Mouse (Mus musculus): ENCODE measurements around the gene Tfrc.
"Not testable (repeated sequence)": the region's sequence is repeated elsewhere in the genome, so short reads cannot be mapped to it uniquely, and the experiment has no call there.

Tfrc gene

DNA sequence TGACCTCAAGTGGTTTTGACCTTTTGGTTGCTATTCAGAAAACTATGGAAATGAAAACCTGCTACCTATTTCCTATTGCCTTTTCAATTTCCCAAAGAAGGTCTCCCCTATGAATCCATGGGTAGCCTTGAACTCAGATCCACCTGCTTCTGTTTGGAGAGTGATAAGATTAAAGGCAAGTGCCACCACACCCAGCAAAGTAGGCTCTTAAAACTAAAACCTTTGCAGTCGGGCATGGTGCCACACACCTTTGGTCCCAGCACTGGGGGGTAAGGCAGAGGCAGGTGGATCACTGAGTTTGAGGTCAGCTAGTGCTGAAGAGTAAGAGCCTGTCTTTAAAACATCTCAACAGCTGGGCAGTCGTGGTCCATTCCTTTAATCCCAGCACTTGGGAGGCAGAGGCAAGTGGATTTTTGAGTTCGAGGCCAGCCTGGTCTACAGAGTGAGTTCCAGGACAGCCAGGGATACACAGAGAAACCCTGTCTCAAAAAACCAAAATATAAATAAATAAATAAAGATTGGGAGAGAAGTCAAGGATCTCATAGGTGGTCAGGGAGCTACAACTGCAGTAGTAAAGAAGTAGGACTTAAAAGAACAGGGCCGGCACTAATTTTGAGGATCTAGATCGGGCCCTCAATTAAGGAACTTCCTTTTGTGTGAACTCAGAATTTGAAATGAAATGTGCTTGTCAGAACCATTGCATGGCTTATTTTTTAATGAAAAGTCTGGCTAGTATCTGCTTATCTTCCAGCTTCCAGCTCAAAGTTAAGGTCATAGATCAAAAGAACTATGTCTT, 1.9 kb downstream of the Tfrc start:
- peak in 1 of 2 experiments; percentile 50 for DNase-seq (ENCODE audit: inconsistent age in 2 of 2, low spot score in 1 of 2)

- no peak for DNase-seq (ENCODE audit: inconsistent age in 2 of 2, low spot score in 1 of 2)
Measured at GRCm38 (mm10) chr16:32612052-32612451, 3.3 kb downstream of the Tfrc start.

DNA sequence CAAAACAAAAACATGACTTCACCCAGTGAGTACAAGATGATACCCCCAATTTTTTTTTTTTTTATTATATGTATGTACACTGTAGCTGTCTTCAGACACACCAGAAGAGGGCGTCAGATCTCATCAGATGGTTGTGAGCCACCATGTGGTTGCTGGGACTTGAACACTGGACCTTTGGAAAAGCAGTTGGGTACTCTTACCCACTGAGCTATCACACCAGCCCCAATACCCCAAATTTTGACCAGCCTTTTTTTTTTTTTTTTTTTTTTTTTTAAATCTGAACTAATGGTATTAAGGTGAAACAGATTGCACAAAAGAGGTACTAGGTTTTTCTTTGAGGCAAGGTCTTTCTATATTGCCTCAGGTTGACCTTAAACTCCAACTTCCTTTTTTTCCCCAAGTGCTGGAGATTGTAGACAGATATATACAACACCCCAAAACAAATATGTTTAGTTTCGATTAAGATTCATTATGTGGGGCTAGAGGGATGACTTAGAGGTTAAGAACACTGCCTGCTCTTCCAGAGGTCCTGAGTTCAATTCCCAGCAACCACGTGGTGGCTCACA, 4.6 kb downstream of the Tfrc start:
- DNase-seq (ENCODE audit: inconsistent age in 2 of 2, low spot score in 1 of 2): no peak

- no peak for DNase-seq (ENCODE audit: inconsistent age in 2 of 2, low spot score in 1 of 2)
Measured at GRCm38 (mm10) chr16:32614047-32614446, 5.3 kb downstream of the Tfrc start.

DNA sequence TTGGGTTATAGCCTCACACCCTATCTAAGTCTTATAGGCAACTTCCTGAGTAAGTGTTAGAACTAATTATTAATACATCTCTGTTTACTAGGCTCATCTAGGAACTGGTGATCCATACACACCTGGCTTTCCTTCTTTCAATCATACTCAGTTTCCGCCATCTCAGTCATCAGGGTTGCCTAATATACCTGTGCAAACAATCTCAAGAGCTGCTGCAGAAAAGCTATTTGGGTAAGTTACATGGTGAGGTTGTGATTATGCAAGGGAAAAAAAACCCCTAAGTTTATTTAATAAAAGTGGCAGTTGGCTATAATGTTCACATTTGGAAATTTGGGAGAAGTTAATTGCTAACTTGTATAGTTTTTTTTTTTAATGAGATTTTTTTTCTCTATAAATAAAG, 10.2 kb downstream of the Tfrc start:
- DNase-seq (ENCODE audit: inconsistent age in 2 of 2, low spot score in 1 of 2): no peak

DNA sequence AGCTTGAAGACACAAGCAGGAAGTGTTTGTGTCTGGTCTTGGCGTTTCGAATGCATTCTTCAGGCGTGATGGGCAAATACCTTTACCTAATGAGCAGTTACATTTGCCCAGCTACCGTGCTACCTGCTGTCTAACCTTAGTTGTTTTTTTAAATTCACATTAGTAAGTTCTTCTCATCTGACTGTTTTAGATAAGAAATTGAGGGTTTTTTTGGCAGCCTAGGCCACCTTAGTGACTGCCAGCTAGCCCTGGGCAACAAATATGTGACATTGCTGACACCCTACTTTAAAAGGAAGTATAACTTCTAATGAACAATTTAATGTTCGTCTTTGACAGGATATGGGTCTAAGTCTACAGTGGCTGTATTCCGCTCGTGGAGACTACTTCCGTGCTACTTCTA, 19.4 kb downstream of the Tfrc start:
- no peak for DNase-seq (ENCODE audit: inconsistent age in 2 of 2, low spot score in 1 of 2)

DNA sequence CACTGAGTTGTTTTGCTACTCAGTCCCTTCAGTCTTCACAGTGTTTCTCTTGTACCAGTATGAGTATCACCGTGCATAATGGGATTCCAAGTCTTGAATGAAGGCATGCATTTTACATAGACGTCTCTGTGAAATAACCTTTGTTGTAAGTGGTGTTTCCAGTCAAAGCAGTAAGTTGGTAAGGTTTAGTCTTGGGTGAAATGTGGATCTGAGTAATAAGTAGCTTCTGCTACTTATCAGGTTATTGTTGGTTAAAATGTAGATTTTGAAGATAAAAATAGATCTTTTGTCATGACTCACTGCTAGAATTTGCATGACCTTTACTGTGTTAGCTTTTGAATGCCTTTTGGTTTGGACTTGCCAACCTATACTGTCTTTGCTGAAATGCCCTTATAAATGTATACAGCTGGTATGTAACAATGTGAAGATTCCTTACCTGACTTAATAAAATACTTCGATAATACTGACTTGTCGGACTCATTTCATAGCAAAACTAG, 23.7 kb downstream of the Tfrc start:
- DNase-seq (ENCODE audit: inconsistent age in 2 of 2, low spot score in 1 of 2): no peak

DNA sequence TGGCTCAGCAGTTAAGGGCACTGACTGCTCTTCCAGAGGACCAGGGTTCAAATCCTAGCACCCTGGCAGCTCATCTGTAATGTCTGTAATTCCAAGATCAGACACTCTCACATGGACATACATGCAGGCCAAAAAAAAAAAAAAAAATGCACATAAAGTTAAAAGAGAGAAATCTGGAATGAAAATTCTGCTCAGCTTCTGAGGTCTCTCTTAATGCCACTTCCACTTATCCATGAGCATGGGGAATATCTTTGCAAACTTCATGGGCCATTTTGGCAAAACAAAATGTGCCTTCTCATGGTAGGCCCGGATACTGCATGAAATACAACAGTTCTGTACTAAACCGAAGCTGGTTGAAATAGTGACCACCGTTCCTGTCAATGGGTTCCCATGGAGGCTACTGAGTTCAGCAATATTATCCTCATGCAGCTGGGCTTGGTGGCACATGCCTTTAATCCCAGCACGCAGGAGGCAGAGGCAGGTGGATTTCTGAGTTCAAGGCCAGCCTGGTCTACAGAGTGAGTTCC, 24.8 kb downstream of the Tfrc start:
- no peak for DNase-seq (ENCODE audit: inconsistent age in 2 of 2, low spot score in 1 of 2)

DNA sequence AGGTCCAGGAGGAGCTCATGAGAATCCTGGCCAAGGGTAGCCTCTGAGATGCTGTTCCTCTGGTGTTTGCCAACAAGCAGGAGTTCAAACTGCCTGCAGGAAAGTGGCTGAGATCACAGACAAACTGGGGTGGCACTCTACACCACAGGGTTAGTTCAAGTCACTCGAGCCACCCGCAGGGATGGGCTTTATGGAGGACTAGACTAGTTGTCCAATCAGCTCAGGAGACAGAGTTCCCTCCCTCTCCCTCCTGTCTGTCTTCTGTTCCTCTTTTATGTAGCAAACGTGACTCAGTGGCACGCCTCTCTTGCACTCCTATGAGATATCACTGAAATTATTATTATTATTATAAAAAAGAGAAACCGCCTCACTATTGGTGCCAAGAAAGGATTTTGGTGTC, 25.5 kb downstream of the Tfrc start:
- no peak for DNase-seq (ENCODE audit: inconsistent age in 2 of 2, low spot score in 1 of 2)

DNA sequence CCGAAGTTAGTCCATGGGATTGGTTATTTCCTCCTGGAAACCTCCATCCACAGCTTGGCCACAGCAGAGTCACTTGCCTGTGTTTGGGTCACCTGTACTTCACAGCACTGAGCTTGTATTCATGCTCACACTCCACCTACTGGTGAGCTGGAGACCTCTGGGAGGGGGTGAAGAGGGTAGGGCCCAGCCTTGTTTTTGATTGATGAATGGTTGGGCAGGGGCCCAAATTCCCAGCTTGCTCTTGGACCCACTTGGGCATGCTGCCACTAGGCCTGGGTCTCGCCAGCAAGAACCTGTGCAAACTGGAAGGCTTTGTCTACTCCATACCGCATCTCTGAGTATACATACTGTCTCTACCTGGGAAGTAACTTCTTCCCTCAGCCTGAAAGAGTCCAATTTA, 26.6 kb downstream of the Tfrc start:
- no peak for DNase-seq (ENCODE audit: inconsistent age in 2 of 2, low spot score in 1 of 2)

GRCm38 (mm10) chr16:32636331-32636730, 27.6 kb downstream of the Tfrc start:
- no peak for DNase-seq (ENCODE audit: inconsistent age in 2 of 2, low spot score in 1 of 2)

- DNase-seq (ENCODE audit: inconsistent age in 2 of 2, low spot score in 1 of 2): no peak
Measured at GRCm38 (mm10) chr16:32636871-32637521, 28.3 kb downstream of the Tfrc start.

GRCm38 (mm10) chr16:32638476-32638875, 29.8 kb downstream of the Tfrc start:
- peak; percentile 77 to 93 for DNase-seq (ENCODE audit: inconsistent age in 2 of 2, low spot score in 1 of 2)

DNA sequence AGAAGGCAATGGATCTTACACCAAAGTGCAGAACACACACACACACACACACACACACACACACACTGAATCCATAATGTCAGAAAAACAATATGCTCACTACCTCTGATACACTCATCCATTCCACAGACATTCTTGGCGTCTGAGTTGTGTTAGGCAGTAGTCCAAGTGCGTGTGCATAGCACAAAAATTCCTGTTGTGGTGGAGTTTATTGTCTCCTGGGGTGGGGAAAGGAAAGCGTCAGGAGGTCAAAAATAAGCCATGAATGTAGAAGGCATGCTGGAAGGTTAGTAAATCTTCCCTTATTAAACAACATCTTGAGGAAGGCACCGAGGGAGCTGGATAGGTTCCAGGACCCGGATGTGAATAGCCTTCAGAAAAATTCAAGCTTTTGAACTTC, 31.4 kb downstream of the Tfrc start:
- DNase-seq (ENCODE audit: inconsistent age in 2 of 2, low spot score in 1 of 2): peak in 1 of 2 experiments; percentile 45

DNA sequence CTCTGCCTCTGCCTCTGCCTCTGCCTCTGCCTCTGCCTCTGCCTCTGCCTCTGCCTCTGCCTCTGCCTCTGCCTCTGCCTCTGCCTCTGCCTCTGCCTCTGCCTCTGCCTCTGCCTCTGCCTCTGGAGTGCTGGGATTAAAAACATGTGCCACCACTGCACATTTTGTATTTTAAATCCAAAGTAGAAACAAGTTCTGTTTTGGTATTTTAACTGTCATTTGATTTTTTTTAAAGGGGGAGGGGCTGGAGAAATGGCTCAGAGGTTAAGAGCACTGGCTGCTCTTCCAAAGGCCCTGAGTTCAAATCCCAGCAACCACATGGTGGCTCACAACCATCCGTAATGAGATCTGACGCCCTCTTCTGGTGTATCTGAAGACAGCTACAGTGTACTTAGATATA, 32.0 kb downstream of the Tfrc start:
- DNase-seq (ENCODE audit: inconsistent age in 2 of 2, low spot score in 1 of 2): not testable (repeated sequence)

GRCm38 (mm10) chr16:32641440-32642219, 32.9 kb downstream of the Tfrc start:
- DNase-seq (ENCODE audit: inconsistent age in 2 of 2, low spot score in 1 of 2): no peak

- DNase-seq (ENCODE audit: inconsistent age in 2 of 2, low spot score in 1 of 2): no peak
Measured at GRCm38 (mm10) chr16:32642280-32642679, 33.6 kb downstream of the Tfrc start.

GRCm38 (mm10) chr16:32643661-32644061, 34.9 kb downstream of the Tfrc start, which contains the start of gene Tnk2:
Gene Tnk2 (plus strand): TSS chr16:32643874.
- DNase-seq (ENCODE audit: inconsistent age in 2 of 2, low spot score in 1 of 2): peak; percentile 92 to 96

GRCm38 (mm10) chr16:32644069-32644800, 35.5 kb downstream of the Tfrc start:
- peak; percentile 63 to 82 for DNase-seq (ENCODE audit: inconsistent age in 2 of 2, low spot score in 1 of 2)

DNA sequence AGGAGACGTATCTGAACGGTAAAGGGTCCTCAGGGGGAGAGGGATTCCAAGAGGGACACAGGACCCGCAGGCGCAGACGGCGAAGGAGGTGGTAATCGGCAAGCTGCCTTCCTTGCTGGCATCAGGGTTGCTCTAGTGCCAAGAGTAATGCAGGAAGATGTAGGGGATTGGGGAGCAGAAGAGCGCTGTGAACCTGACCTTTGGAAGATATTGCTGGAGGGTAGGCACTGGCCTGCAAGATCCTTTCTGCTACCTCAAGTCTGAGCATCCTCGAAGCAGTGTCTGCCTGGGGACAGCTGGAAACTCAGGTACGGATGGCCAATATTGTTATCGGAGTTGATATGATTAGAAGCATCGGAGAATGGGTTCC, 36.1 kb downstream of the Tfrc start:
- no peak for DNase-seq (ENCODE audit: inconsistent age in 2 of 2, low spot score in 1 of 2)
